Mouse (Mus musculus): ENCODE measurements around the gene Kiss1. TPM values are rescaled to one million over a fixed set of nuclear protein-coding genes. Genes with fewer than 3 reads are reported as not detected.

Gene Kiss1
- polyA plus RNA-seq, 1 experiment from 2014 or later, result not detected

DNA sequence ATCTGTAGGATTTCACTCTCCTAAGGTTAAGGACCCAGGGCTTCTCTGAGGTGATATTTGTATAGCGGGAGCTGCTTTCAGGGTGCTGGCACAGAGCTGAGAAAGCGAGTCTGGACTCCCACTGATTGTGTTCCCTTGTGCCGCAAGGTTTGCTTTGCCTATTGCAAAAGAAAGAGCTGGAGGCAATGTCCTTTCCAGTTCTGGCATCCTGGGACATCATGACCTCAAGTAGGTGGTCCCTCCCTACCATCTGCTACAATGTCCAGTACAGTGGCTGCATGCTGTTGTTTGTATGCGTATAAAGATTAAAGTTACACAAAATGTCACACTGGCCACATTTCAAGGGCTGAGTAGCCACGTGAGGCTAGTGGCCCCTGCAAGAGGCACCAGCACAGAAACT lies 40.4 kb downstream of the Kiss1 start:
- WGBS (ENCODE audit: missing documents), result 96% methylated on average over 5 of the region's 5 CpGs
- Histone ChIP-seq H3K36me3 (ENCODE audit: inconsistent target) (no peaks in the 10 kb centered on the region), H3K79me2 (ENCODE audit: inconsistent target) (no peaks in the 10 kb centered on the region), H3K4me3 (ENCODE audit: inconsistent target) (no peak overlapping the region), H3K27ac (no peak overlapping the region)

DNA sequence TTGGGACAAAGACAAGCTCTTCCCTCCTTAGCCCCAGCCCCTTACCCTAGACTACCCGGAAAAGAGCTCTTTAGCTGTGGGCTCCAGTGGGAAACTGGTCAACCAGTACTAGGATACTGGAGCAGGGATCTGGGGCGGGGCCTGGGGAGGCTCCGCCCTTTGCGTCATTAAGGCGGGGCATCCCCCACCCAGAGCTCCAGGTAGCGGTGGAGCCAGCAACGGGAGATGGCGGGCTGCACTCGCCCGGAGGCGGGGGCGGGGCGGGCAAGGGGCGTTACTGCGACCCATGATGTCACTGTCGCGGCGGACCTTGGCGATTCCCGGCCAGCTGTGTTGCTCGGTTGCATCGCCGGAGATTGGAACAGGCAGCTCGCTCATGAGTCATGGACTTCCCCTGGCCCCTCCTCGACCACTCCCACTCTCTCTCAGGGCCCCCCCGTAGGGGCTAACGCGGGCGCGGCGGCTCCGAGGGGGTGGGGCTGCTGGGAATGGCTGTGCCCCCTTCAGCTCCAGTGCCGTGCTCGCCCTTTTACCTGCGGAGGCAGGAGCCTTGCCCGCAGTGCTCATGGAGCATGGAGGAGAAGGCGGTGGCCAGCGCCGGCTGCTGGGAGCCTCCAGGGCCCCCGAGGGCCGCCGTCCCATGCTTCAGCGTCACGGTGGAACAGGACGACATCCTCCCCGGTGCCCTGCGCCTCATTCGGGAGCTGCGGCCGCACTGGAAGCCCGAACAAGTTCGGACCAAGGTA lies 41.8 kb downstream of the Kiss1 start, which contains the start of gene Etnk2:
Gene Etnk2, plus strand, starts transcription at position 297 of the 746 bp plus-strand sequence.
- Histone ChIP-seq H3K4me3 (ENCODE audit: inconsistent target) (no peak within 1 kb of the TSS), H3K27ac (no peak within 1 kb of the TSS), H3K79me2 (ENCODE audit: inconsistent target) (no peaks in the 10 kb centered on the region), H3K36me3 (ENCODE audit: inconsistent target) (no peaks in the 10 kb centered on the region)
- 1% methylated on average over 51 of the region's 52 CpGs for WGBS (ENCODE audit: missing documents)

DNA sequence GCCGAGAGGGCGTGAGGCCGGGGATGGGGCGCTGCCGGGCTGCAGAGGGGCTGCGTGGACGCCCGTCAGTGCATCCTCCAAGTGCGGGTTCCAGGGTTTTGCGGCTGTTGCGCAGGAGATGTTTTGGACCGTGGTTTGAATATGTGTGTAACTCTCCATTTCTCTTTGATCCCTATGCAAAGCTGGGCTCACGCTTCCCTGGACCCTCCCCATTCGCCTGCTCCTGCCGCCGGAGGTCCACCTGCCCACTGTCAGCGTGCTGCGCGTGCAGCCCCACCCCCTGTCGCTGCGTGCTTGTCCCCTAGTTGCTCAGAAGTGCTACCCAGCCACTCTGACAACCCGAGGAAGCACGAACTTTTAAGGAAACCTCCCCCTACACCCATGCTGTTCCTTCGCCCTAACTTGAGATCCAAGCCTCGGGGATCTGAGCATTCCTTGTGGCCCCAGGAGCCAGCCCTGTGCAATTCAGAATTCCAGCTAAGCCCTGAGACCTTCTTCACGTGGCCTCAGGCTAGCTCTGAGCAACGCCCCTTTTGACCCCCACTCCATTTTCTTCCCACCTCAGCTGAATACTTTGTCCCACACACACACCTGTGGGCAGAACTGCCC lies 42.5 kb downstream of the Kiss1 start:
- H3K4me3 ChIP-seq (ENCODE audit: inconsistent target), result no peak overlapping the region

DNA sequence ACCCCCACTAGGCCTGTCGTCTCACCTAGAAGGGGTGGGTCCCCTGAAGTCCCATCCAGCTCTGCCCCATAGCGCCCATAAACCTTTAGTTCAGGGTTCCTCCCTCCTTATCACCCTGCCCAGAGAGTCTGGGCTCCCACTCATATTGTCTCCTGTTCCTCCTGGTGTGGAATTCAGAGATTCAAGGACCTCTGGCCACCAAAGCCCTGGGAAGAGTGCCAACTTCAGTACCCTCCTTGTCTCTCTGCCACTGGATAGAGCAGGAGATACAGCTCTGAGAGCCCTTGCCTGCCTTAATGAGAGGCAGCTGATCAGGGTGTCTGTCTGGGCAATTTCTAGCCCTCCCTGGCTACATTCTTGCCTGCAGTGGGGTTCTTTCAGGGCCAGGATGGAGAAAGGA lies 43.2 kb downstream of the Kiss1 start:
- no peaks in the 10 kb centered on the region for H3K79me2 ChIP-seq (ENCODE audit: inconsistent target)
- H3K27ac ChIP-seq, result no peak overlapping the region
- H3K4me3 ChIP-seq (ENCODE audit: inconsistent target), result no peak overlapping the region
- H3K36me3 ChIP-seq (ENCODE audit: inconsistent target), result no peaks in the 10 kb centered on the region
- WGBS (ENCODE audit: missing documents), result 89% methylated on average over 2 of the region's 2 CpGs

More for the DNA sequence above, 42.5 kb downstream of the Kiss1 start:
- Histone ChIP-seq H3K36me3 (ENCODE audit: inconsistent target) (no peaks in the 10 kb centered on the region), H3K27ac (no peak overlapping the region), H3K79me2 (ENCODE audit: inconsistent target) (no peaks in the 10 kb centered on the region)
- 15% methylated on average over 27 of the region's 27 CpGs for WGBS (ENCODE audit: missing documents)

- Histone ChIP-seq H3K36me3 (ENCODE audit: inconsistent target) (no peaks in the 10 kb centered on the region), H3K27ac (no peak overlapping the region), H3K79me2 (ENCODE audit: inconsistent target) (no peaks in the 10 kb centered on the region), H3K4me3 (ENCODE audit: inconsistent target) (no peak overlapping the region)
- WGBS (ENCODE audit: missing documents), result 64% methylated on average over 10 of the region's 10 CpGs
Observed at GRCm38 (mm10) chr1:133366951-133367605, 45.4 kb downstream of the Kiss1 start.

DNA sequence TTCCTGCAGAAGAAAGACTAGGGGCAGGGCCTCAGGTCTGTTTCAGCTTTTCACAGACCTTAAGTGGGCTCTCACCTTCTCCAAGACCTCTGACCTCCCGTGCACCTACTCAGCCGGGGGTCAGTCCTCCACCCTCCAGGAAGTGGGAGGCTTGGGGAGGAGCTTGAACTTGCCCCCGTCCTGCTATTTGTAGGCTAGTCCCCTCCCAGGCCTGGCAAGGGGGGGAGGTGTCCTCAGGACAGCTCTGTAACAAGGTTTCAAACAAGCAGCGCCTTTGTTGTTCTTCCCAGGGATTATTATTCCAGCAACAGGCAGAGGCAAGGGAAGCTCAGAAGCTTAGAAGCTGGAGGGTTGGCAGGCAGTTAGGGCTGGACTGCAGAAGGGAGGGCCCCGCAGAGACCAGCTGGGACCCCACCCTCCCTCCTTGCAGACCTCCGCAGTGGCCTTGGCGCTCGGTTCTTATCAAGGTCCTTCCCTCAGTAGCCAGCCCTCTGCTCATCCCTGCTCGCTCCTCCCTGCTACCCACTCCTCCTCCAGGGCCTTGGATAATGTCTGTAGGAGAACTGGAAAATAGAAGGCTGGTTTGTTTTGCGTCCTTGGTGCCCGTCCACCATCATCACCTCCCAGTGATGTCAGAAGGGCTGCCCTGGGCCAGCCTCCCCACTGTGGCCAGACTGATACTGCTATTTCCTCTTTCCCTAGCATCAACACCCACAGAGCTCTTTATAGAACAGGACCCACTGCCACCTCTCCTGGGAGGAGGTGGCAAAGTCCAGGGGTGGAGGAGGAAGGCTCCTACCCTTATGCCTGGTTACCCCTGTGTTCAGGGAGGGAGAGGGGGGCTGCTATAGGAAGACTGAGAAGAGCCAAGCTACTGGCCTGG lies 46.2 kb downstream of the Kiss1 start:
- Histone ChIP-seq H3K27ac (no peak overlapping the region), H3K79me2 (ENCODE audit: inconsistent target) (no peaks in the 10 kb centered on the region), H3K36me3 (ENCODE audit: inconsistent target) (no peaks in the 10 kb centered on the region), H3K4me3 (ENCODE audit: inconsistent target) (no peak overlapping the region)
- WGBS (ENCODE audit: missing documents), result 37% methylated on average over 8 of the region's 11 CpGs

GRCm38 (mm10) chr1:133368644-133369043 lies 47.0 kb downstream of the Kiss1 start:
- WGBS (ENCODE audit: missing documents), result 89% methylated on average over 10 of the region's 10 CpGs
- Histone ChIP-seq H3K27ac (no peak overlapping the region), H3K4me3 (ENCODE audit: inconsistent target) (no peak overlapping the region), H3K79me2 (ENCODE audit: inconsistent target) (no peaks in the 10 kb centered on the region), H3K36me3 (ENCODE audit: inconsistent target) (no peaks in the 10 kb centered on the region)

GRCm38 (mm10) chr1:133370352-133370751 lies 48.7 kb downstream of the Kiss1 start:
- no peak overlapping the region for H3K27ac ChIP-seq
- no peaks in the 10 kb centered on the region for H3K79me2 ChIP-seq (ENCODE audit: inconsistent target)
- no peaks in the 10 kb centered on the region for H3K36me3 ChIP-seq (ENCODE audit: inconsistent target)
- 76% methylated on average over 4 of the region's 4 CpGs for WGBS (ENCODE audit: missing documents)
- no peak overlapping the region for H3K4me3 ChIP-seq (ENCODE audit: inconsistent target)

- Histone ChIP-seq H3K36me3 (ENCODE audit: inconsistent target) (no peaks in the 10 kb centered on the region), H3K27ac (no peak overlapping the region), H3K79me2 (ENCODE audit: inconsistent target) (no peaks in the 10 kb centered on the region), H3K4me3 (ENCODE audit: inconsistent target) (no peak overlapping the region)
- 90% methylated on average over 6 of the region's 6 CpGs for WGBS (ENCODE audit: missing documents)
Observed at GRCm38 (mm10) chr1:133371431-133371830, 49.8 kb downstream of the Kiss1 start.

DNA sequence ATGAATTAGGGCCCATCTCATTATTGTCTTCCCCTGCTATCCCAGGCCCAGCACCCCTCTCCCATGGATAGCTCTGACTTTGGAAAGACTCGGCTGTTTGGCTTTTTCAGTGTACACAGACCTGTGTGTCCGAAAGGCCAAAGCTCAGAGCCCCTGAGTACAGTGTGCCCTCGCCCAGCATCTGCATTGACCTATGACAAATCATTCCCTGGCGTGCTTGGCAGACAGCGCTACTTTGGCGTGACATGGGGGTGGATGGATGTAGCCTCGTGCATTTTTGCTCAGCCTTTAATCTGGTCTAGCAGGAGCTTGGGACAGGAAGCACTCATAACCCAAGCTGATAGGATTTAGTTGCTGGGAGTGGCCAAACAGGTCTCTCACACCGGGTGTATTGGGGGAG lies 50.4 kb downstream of the Kiss1 start:
- Histone ChIP-seq H3K4me3 (ENCODE audit: inconsistent target) (no peak overlapping the region), H3K79me2 (ENCODE audit: inconsistent target) (no peaks in the 10 kb centered on the region), H3K36me3 (ENCODE audit: inconsistent target) (no peaks in the 10 kb centered on the region), H3K27ac (no peak overlapping the region)
- 68% methylated on average over 8 of the region's 8 CpGs for WGBS (ENCODE audit: missing documents)

DNA sequence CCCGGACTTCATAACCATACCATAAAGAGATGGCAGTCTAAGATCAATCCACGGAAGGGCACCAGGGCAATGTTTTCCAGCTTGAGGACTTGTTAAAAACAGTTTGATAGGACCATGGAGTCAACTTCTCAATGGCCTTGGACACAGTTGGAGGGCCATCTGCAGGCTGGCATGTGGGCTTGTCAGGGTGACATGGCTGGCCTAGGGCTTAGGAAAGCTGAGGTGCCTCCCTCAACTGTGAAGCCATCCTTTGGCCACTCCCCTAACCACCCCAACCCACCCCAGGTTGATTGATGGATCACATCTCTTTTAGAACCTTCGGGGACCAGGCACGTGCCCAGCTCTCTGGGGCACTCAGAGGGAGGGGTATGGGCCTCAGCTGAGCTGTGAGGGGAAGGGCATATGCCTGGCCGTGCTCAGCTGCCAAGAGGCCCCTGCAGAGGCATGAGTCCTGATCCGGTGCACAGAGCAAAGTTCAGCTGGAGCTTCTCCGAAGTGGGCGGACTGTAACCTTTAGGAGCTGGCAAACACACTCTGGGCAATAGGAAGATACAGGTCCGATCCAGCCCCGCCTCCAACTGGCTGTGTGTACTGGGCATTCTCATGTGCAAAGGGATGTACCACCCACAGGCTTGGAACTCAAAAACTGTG lies 54.1 kb downstream of the Kiss1 start:
- no peak overlapping the region for H3K27ac ChIP-seq
- H3K79me2 ChIP-seq (ENCODE audit: inconsistent target), result no peaks in the 10 kb centered on the region
- 69% methylated on average over 10 of the region's 10 CpGs for WGBS (ENCODE audit: missing documents)
- no peaks in the 10 kb centered on the region for H3K36me3 ChIP-seq (ENCODE audit: inconsistent target)
- no peak overlapping the region for H3K4me3 ChIP-seq (ENCODE audit: inconsistent target)

GRCm38 (mm10) chr1:133377547-133377946 lies 55.9 kb downstream of the Kiss1 start:
- Histone ChIP-seq H3K79me2 (ENCODE audit: inconsistent target) (no peaks in the 10 kb centered on the region), H3K36me3 (ENCODE audit: inconsistent target) (no peaks in the 10 kb centered on the region), H3K27ac (no peak overlapping the region), H3K4me3 (ENCODE audit: inconsistent target) (no peak overlapping the region)
- WGBS (ENCODE audit: missing documents), result 93% methylated on average over 5 of the region's 5 CpGs

All from macrophage (primary cell).